Mouse (Mus musculus) c-Kit-positive CD71-positive TER-119-negative erythroid progenitor cells, embryonic 14.5 days (primary cell): ENCODE measurements at regions not wholly inside any gene's neighbourhood (a gene's known extent, or its start where the extent isn't known, plus 50 kb on each side); places are given as distances from the start of the nearest gene placed in this dataset.

Experiments used
- DNase-seq: peaks from one replicate; pipeline ENCODE4 v3.0.0-alpha.2; 2013; ENCODE audit warnings: low read depth

DNA sequence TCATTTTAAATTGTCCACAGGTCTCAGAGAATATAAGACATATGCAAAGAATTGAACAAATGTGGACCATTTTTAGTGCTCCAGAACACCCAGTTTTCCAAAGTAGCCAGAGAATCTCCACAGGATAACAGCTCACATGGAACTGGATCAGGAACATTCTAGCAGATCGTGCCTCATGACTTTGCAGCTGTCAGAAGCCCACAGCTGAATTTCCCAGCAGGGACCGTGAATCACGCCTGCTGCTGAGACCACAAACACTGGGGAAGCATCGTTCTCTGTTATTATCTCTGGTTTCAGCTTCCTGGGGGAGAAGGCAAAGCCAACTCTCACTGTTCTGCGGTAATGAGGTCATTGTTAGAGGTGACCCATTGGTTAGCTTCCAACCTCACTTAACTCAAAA, 60.4 kb upstream of the Gpr139 start:
- DNase-seq = no peak

DNA sequence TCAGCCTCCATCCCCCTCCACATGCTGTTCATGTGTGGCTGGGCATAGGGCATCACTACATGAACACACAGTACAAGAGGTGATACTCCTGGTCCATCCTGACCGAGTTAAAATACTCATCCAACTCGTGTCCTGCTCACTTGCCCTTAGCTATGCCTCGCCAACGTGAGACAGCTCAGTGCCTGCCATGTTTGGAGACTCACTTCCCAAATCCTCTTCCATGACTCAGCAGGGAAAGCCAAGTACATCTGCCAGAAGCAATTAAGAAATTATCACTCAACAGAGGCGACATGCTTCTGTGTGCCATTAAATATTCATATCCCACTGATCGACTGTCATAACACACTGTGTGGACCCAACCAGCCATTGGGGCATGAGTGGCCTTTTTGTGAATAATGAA, 51.9 kb upstream of the Gpr139 start:
- DNase-seq = no peak
